Mouse (Mus musculus): ENCODE measurements around the gene Klhl10. TPM values are rescaled to one million over a fixed set of nuclear protein-coding genes. Genes with fewer than 3 reads are reported as not detected.

Gene Klhl10
- polyA plus RNA-seq, 1 experiment from 2014 or later, result 1.1 TPM

- Histone ChIP-seq H3K36me3 (no peaks in the 10 kb centered on the region), H3K27ac (peak overlapping the region; percentile 60; the same call in 1 of the 2 replicates), H3K27me3 (no peaks in the 10 kb centered on the region), H3K9me3 (no peaks in the 10 kb centered on the region), H3K9ac (no peak overlapping the region), H3K4me1 (peaks cover 48% of the 10 kb centered on the region), H3K4me2 (no peak overlapping the region), H3K4me3 (no peak overlapping the region)
- no peak for ATAC-seq (ENCODE audit: insufficient number of reproducible peaks, insufficient read depth, low FRiP score, low TSS enrichment, low read depth)
- 64% methylated on average over 12 of the region's 12 CpGs for WGBS
Measured at GRCm38 (mm10) chr11:100399727-100400538, 41.8 kb upstream of the Klhl10 start.

- H3K4me1 ChIP-seq, result peaks cover 38% of the 10 kb centered on the region
- no peak overlapping the region for H3K9ac ChIP-seq
- no peaks in the 10 kb centered on the region for H3K9me3 ChIP-seq
- H3K4me3 ChIP-seq, result no peak overlapping the region
- no peak for ATAC-seq (ENCODE audit: insufficient number of reproducible peaks, insufficient read depth, low FRiP score, low TSS enrichment, low read depth)
- H3K27me3 ChIP-seq, result no peaks in the 10 kb centered on the region
- no peak overlapping the region for H3K27ac ChIP-seq
- no peaks in the 10 kb centered on the region for H3K36me3 ChIP-seq
- H3K4me2 ChIP-seq, result no peak overlapping the region
- WGBS, result 81% methylated on average over 6 of the region's 6 CpGs
Measured at GRCm38 (mm10) chr11:100400842-100401241, 40.9 kb upstream of the Klhl10 start.

- no peak overlapping the region for H3K4me2 ChIP-seq
- peak overlapping the region; percentile 36; the same call in 1 of the 2 replicates for H3K9ac ChIP-seq
- no peak for ATAC-seq (ENCODE audit: insufficient number of reproducible peaks, insufficient read depth, low FRiP score, low TSS enrichment, low read depth)
- peaks cover 30% of the 10 kb centered on the region for H3K4me1 ChIP-seq
- no peaks in the 10 kb centered on the region for H3K36me3 ChIP-seq
- no peaks in the 10 kb centered on the region for H3K27me3 ChIP-seq
- H3K27ac ChIP-seq, result no peak overlapping the region; the same call in 1 of the 2 replicates
- no peaks in the 10 kb centered on the region for H3K9me3 ChIP-seq
- H3K4me3 ChIP-seq, result no peak overlapping the region
- 37% methylated on average over 6 of the region's 6 CpGs for WGBS
Measured at GRCm38 (mm10) chr11:100402240-100402639, 39.5 kb upstream of the Klhl10 start.

- Histone ChIP-seq H3K4me1 (peaks cover 28% of the 10 kb centered on the region), H3K4me3 (no peak overlapping the region), H3K4me2 (no peak overlapping the region), H3K27me3 (no peaks in the 10 kb centered on the region), H3K36me3 (no peaks in the 10 kb centered on the region), H3K27ac (no peak overlapping the region; the same call in 1 of the 2 replicates), H3K9me3 (no peaks in the 10 kb centered on the region), H3K9ac (no peak overlapping the region)
- ATAC-seq (ENCODE audit: insufficient number of reproducible peaks, insufficient read depth, low FRiP score, low TSS enrichment, low read depth), result no peak
- 61% methylated on average over 2 of the region's 2 CpGs for WGBS
Measured at GRCm38 (mm10) chr11:100402682-100403081, 39.0 kb upstream of the Klhl10 start.

- 82% methylated on average over 10 of the region's 10 CpGs for WGBS
- Histone ChIP-seq H3K27me3 (no peaks in the 10 kb centered on the region), H3K4me1 (peaks cover 34% of the 10 kb centered on the region), H3K9ac (no peak overlapping the region), H3K9me3 (no peaks in the 10 kb centered on the region), H3K4me3 (no peak overlapping the region), H3K27ac (no peak overlapping the region; the same call in 1 of the 2 replicates), H3K36me3 (peaks cover 5% of the 10 kb centered on the region), H3K4me2 (no peak overlapping the region)
- ATAC-seq (ENCODE audit: insufficient number of reproducible peaks, insufficient read depth, low FRiP score, low TSS enrichment, low read depth), result no peak
Measured at GRCm38 (mm10) chr11:100403445-100404134, 38.1 kb upstream of the Klhl10 start.

- H3K27ac ChIP-seq, result no peak overlapping the region
- WGBS, result 82% methylated on average over 3 of the region's 3 CpGs
- peaks cover 14% of the 10 kb centered on the region for H3K36me3 ChIP-seq
- no peak overlapping the region for H3K4me2 ChIP-seq
- H3K9ac ChIP-seq, result no peak overlapping the region
- H3K4me3 ChIP-seq, result no peak overlapping the region
- peaks cover 27% of the 10 kb centered on the region for H3K4me1 ChIP-seq
- ATAC-seq (ENCODE audit: insufficient number of reproducible peaks, insufficient read depth, low FRiP score, low TSS enrichment, low read depth), result no peak
- H3K9me3 ChIP-seq, result no peaks in the 10 kb centered on the region
- no peaks in the 10 kb centered on the region for H3K27me3 ChIP-seq
Measured at GRCm38 (mm10) chr11:100404456-100405074, 37.2 kb upstream of the Klhl10 start.

- no peak for ATAC-seq (ENCODE audit: insufficient number of reproducible peaks, insufficient read depth, low FRiP score, low TSS enrichment, low read depth)
- Histone ChIP-seq H3K9ac (no peak overlapping the region), H3K4me2 (no peak overlapping the region), H3K27me3 (no peaks in the 10 kb centered on the region), H3K9me3 (no peaks in the 10 kb centered on the region), H3K4me1 (peaks cover 23% of the 10 kb centered on the region), H3K36me3 (peaks cover 29% of the 10 kb centered on the region), H3K4me3 (no peak overlapping the region), H3K27ac (0 out of 2 replicates have a peak overlapping the region, but pooled peaks have one; percentile 0)
- 77% methylated on average over 8 of the region's 8 CpGs for WGBS
Measured at GRCm38 (mm10) chr11:100406273-100406672, 35.4 kb upstream of the Klhl10 start.

- H3K36me3 ChIP-seq, result peaks cover 29% of the 10 kb centered on the region
- ATAC-seq (ENCODE audit: insufficient number of reproducible peaks, insufficient read depth, low FRiP score, low TSS enrichment, low read depth), result no peak
- no peak overlapping the region for H3K4me2 ChIP-seq
- peaks cover 30% of the 10 kb centered on the region for H3K4me1 ChIP-seq
- H3K4me3 ChIP-seq, result no peak overlapping the region
- no peak overlapping the region for H3K9ac ChIP-seq
- 81% methylated on average over 5 of the region's 5 CpGs for WGBS
- no peaks in the 10 kb centered on the region for H3K9me3 ChIP-seq
- H3K27ac ChIP-seq, result no peak overlapping the region
- no peaks in the 10 kb centered on the region for H3K27me3 ChIP-seq
Measured at GRCm38 (mm10) chr11:100406995-100407705, 34.6 kb upstream of the Klhl10 start.

GRCm38 (mm10) chr11:100408076-100408834 is 33.5 kb upstream of the Klhl10 start:
- H3K9ac ChIP-seq, result no peak overlapping the region
- no peak for ATAC-seq (ENCODE audit: insufficient number of reproducible peaks, insufficient read depth, low FRiP score, low TSS enrichment, low read depth)
- H3K4me3 ChIP-seq, result no peak overlapping the region
- peaks cover 33% of the 10 kb centered on the region for H3K4me1 ChIP-seq
- H3K36me3 ChIP-seq, result peaks cover 29% of the 10 kb centered on the region
- no peaks in the 10 kb centered on the region for H3K9me3 ChIP-seq
- H3K27me3 ChIP-seq, result no peaks in the 10 kb centered on the region
- H3K4me2 ChIP-seq, result no peak overlapping the region
- 0 out of 2 replicates have a peak overlapping the region, but pooled peaks have one; percentile 8 for H3K27ac ChIP-seq
- WGBS, result 37% methylated on average over 10 of the region's 10 CpGs

GRCm38 (mm10) chr11:100408835-100409462 is 32.8 kb upstream of the Klhl10 start:
- Histone ChIP-seq H3K4me1 (peaks cover 40% of the 10 kb centered on the region), H3K4me2 (no peak overlapping the region), H3K4me3 (no peak overlapping the region), H3K9ac (no peak overlapping the region), H3K9me3 (no peaks in the 10 kb centered on the region), H3K27me3 (no peaks in the 10 kb centered on the region), H3K27ac (0 out of 2 replicates have a peak overlapping the region, but pooled peaks have one; percentile 7), H3K36me3 (peaks cover 29% of the 10 kb centered on the region)
- WGBS, result 90% methylated on average over 12 of the region's 12 CpGs
- ATAC-seq (ENCODE audit: insufficient number of reproducible peaks, insufficient read depth, low FRiP score, low TSS enrichment, low read depth), result 0 out of 2 replicates have a peak, but pooled peaks have one; percentile 34

All from embryonic facial prominence, embryonic 13.5 days (tissue).